Mouse (Mus musculus): ENCODE data around the gene Gm20852. TPM values are rescaled to one million over a fixed set of nuclear protein-coding genes. Genes with fewer than 3 reads are reported as not detected.
"Not testable (repeated sequence)": the region's sequence is repeated elsewhere in the genome, so short reads cannot be mapped to it uniquely, and the experiment has no call there.

Gene Gm20852
- not detected in 2 replicates for polyA plus RNA-seq (2015; fragmentation: Nextera tagmentation; extraction: Ambion mirVana)

DNA sequence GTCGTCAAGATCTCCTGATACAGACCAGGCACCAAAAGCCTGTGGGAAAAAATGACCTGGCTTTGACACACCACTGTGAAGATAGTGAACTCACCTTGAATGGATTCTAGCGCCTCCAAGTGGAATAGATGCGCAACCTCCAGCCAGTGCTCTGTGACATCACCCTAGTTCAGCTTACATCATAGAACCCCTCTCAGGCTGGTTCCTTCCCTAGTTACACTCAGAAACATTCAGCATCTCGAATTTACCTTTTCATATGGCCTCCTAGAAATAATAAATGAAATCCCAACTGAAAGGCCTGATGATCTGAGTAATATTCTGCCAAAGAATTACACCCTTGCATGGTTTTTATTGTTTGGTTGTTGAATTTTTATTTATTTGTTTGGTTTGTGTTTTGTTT is at the start of gene Gm20852:
Gene Gm20852 (minus strand): TSS at position 101 of the 400 bp plus-strand sequence.
- not testable (repeated sequence) for H3K36me3 ChIP-seq (ENCODE audit: poor library complexity, severe bottlenecking); H3K4me3 ChIP-seq; H3K27ac ChIP-seq; H3K9ac ChIP-seq; H3K27me3 ChIP-seq; ATAC-seq; H3K4me2 ChIP-seq; H3K4me1 ChIP-seq; H3K9me3 ChIP-seq (replicated peaks)
- WGBS: no CpG with 5 or more reads among the region's 4 CpGs
